Mouse (Mus musculus) kidney, postnatal 14 days (tissue): ENCODE results near the gene Ptpn23.
"Not testable (repeated sequence)": the region's sequence is repeated elsewhere in the genome, so short reads cannot be mapped to it uniquely, and the experiment has no call there.

Experiments
- DNase-seq: peaks from one replicate; pipeline ENCODE4 v3.0.0; 2022; ENCODE audit warnings: mixed read lengths

The Ptpn23 gene

DNA sequence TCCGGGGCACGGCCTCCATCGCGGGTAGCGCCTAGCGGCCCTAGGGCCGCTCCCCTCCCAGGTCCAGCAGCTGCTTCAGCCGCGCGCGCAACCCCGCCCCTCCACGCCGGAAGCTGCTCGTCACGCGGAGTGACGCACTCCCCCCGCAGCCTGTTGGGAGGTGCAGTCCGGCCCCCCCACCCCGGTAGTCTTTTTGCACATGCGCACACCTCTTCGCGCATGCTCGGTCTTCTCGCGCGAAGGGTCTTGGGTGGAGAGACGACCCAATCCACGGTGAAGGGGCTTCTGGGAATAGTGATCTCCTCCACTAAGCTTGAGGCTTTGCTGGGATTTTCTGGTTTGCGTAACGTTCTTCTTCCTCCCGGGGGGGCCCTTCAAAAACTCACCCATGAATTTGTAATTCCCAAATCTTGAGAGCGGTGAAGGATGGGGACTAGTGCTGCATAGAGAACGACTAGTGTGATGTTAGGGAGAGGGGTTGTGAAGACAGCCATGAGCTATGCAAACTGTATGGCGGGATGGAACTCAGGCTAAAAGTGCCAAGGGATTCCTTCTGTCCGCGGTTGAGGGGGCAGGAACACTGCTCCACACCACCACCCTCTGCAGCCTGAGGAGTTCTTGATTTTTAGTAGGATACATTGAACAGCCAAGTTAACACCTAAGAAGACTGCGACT, at the start of gene Ptpn23:
TSS of gene Ptpn23 (minus strand) at position 115 of the 675 bp plus-strand sequence.
- DNase-seq, result peak; percentile 97

DNA sequence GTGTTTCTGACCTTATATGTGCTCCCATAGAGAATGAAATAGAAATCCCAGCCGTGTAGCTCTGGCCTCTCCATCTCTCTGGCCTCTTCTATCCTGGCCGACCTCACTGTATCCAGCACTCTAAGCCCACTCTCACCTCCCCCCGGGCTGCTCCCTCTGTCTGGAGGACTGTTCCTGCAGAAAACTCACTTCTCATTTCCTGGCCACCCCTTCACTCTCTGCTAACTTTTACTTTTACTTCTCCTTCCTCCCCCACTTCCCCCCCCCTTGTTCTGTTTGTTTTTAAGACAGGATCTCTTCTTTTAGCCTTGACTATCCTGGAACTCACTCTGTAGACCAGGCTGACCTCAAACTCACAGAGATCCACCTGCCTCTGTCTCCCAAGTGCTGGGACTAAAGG, 44.5 kb upstream of the Ptpn23 start:
- no peak for DNase-seq

DNA sequence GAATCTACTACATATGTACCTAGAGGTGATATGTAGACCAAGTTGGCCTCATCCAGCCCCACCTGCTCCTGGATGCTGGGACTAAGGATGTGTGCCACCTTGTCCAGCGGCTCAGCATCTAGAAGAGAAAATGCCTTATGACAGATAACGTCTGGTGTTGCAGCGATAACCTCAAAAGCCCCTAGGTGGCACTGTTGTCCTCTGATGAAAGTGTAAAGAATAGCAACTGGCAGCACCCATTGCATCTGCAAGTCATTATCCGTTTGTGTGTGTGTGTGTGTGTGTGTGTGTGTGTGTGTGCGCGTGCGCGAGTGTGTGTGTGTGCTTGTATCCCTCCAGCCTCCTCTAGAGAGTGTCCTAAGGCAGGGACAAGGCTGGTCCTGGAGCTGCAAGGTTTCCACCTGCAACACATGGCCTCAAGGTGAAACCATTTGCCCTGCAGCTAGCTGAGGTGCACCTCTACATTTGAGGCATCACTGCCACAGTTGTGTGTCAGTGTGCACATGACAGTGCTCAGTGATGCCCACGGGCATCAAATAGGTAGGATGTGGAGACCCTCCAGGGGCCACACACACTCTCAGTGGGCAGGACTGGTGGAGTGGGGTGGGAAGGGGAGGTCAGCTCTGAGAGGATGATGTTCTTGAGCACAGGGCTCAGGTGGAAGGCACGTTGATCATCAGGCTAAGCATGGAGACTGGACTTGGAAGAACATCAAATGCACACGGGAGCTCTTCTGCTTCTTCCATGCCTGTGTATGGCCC, 41.0 kb upstream of the Ptpn23 start:
- peak; percentile 81 for DNase-seq

DNA sequence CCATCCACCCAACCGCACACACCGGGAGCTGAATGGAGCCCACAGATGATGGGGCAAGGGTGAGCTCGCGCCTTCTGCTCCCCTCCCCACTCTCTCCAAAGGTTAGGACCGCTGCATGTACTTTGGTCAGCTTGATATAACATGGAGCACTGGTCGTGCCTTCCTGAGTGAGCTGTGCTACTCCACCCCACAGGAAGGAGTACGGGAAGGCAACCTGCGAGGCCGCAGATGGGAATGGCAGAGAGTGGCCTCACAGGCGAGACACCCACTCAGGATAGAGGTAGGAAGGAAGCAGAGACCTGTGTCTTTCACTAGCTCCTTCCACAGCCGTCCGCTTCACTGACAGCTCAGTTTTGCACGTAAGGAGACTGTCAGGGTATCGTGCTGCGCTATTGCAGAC, 40.3 kb upstream of the Ptpn23 start:
- DNase-seq, result no peak

DNA sequence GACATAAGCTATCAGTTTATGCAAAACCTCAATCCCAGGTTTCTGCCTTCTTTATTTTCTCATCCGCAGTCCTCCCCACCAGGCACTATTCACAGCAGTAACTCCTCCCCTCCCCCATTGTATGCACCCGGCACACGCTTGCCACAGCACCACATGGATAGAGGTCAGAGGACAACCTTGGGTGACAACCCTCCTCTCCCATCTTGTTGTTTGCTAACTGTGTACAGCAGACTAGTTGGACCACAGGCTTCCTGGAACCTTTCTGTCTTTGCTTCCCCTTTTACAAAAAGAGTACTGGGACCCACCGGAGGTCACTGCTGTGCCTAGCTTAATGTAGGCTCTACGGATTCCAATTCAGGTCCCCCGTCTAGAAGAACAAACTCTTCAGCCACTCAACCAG, 32.5 kb upstream of the Ptpn23 start:
- DNase-seq, result no peak

DNA sequence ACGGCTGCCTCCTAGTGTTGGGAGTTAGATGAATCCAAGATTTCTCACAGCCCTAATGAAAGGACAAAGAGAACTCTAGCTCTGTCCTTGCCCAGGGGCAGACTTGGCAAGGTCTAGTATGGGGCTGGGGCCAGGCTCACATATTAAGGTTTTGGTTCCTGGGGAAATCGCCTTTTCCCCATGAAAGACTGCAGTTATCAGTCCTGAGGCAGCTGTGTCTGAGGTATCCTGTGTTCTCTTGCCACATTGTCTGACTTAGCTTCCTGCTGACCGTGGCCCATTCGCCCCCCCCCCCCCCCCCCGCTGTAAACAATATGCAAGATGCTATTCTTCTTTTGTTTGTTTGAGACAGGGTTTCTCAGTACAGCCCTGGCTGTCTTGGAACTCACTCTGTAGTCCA, 32.0 kb upstream of the Ptpn23 start:
- DNase-seq, result no peak

DNA sequence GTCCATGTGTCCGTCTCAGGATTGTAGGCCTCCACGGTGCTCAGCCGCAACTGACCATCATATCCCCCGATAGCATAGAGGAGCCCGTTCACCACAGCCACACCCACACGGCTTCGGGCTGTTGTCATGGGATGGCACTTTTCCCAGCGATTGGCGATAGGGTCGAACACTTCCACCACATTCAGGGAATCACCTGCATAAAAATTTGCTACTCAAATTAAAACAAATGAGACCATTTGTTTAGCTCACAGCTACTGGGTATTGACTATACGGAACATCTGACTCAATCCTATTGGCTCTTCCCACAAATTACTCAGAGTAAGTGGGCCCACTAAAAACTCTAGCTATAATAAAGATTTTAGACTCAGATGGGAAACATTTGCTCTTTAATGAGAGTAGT, 28.0 kb upstream of the Ptpn23 start:
- DNase-seq, result no peak

DNA sequence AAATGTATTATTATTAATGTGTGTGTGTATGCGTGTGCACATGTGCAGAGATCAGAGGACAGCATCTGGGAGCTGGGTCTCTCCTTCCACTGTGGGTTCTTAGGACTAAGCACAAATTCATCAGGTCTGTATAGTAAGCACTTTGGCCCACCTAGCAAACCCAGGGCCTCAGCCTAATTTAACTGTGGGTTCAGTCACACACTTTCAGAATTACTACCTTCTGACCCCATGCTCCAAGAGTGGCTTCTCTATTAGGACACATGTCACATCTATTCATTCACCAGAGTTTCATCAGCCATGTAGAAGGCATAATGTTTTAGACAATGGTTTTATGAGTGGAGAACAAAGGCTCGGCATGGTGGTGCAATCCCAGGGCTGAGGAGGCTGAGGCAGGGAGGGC, 25.0 kb upstream of the Ptpn23 start:
- DNase-seq, result no peak

DNA sequence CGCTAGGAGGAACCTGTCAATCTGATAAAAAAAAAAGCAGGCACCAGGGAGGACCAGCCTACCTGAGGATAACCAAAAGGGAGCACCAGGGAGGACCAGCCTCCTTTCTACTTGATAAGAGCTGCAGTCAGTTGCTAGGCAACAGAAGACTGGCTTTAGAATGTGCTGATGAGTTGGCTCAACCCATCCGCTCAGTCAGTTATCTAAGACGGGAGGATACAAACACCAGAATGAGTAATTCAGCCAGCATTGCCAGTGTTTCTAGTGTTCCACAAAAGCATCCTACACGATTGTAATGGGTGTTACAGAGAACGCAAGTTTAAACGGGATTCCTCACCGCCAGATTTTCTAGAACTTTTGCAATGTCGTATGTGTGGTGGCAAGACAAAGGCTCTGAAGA, 23.2 kb upstream of the Ptpn23 start:
- DNase-seq, result no peak

DNA sequence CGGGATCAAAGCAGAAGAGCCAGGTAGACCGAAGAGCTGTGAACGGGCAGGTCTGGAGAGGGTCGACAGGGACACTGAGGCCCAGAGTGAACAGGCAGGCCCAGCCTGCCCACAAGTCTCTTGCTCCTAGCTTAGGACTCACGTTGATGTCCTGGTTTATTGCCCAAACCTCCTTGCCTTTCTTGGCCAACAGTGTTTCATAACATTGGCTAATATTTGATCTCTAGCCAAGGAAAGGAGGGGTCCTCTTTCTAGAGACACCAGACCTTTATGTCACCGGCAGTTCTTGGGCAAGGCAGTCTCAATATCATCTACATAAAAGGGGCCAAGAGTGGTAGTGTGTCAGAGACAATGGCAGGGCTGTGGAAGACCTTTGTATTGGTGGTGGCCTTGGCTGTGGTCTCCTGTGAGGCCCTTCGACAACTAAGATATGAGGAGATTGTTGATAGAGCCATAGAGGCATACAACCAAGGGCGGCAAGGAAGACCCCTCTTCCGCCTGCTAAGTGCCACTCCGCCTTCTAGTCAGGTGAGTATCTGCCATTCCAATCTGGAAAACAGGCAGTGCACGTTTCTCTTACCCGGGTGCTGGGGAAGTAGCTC, 11.6 kb upstream of the Ptpn23 start, which contains the start of gene Ngp:
TSS of gene Ngp (plus strand) at position 237 of the 602 bp plus-strand sequence.
- no peak for DNase-seq

DNA sequence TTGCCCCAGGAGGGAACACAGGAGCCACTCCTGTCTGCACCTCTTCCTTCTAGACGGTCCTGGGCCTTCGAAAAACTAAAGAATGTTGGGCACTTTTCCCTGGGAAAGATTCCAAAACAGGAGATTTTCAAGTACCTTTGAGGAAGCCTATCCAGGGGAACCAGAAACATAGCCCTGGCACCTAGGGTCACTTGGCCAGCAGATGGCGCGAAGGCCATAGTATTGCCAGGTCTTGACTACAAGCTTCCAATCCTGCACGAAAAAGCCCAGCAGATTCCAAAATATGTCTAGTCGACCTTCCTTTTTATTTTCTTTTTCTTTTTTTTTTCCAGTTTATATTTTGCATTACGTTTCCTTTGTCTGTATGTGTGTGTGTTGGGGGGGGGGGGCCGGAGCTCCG, 5.8 kb upstream of the Ptpn23 start:
- peak; percentile 67 for DNase-seq

DNA sequence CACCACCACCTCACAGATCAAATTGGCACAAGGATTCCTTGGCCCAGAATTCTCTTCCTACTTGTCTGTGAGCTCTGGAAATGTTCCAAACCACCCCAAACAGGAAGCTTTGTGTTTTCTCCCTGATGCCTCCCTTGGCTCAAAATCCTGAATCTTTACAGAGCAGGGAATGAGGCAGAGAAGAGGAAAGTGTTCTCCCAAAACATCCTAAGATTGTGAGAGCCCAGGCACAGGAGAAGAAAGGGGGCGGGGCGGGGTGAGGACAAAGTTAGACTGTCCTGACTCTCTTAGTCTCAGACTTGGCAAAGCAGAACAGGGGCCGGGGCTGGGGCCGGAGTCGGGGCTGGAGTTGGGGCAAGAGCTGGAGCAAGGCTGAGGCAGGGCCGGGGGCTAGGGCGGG, 4.9 kb upstream of the Ptpn23 start:
- no peak for DNase-seq

DNA sequence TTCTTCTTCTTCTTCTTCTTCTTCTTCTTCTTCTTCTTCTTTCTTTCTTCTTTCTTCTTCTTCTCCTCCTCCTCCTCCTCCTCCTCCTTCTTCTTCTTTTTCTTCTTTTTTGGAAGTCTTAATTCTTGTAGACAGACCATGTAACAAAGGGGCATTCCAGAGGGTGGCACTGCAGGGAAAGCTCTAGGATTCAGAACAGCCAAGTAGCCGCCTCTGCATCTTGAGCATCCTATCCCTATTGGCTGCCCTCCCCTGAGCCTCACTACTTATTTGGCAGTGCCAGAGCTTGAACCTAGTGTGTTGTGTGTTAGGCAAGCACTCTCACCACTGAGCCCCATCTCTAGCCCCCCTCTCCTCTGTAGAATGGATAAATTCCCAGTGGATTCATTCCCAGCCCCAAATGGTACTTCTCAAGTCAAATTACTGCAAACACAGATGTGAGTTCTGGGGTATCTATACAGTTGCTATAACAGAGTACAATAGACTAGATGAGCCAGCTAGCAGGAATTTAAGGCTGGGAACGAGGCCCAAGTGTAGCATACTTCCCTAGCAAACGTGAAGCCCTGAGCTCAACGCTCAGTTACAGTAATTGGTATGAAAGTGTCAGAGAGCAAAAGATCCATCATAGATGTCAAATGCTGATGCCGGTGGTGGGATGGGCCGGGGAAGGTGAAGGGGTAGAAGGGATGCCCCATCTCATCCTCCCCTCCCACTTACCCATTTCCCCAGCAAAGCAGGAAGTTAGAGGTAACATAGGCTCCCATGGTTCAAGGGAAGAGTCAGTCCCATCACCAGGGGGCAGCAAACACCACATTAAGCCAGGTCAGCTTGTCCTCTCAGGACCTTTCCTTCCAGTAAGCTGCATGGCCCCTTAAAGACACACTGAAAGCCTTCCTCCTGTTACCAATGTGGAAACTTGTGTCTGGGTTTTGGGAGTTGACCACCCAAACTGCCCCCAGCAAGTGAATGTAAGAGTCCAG, 3.2 kb upstream of the Ptpn23 start:
- peak; percentile 86 for DNase-seq

DNA sequence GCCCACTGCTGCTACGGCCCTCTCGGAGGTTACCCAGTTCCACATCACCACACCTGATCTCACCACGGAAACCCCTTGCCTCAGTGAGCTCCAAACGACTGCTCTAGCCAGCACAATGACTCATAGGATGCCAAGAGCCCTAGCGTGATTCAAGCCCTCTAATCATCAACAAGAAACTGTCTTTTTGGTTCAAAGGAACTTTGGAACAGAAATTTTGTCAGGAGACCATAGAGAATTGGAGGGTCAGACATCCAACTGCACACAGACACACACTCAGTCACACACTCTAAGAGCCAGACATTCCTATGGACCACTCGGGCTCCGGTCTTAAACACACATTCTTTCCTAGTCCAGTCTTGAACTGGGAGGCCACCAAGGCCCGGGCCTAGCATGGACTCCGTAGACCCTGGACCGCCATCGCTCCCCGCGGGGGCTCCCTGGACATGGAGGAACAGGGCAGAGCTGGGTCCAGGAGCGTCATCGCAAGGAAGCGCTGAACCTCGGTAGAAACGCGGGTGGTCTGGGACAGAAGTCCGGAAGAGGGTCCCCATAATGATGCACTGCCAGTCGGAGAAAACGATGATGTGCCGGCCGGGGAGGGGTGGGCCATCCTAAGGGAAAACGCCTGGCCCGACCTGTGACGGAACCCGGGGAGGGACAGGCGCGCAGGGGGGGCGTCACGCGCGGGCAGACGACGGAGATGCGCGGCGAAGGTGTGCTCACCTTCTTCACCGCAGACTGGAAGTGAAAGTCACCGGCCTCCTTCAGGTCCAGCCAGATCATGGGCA, 508 bp downstream of the Ptpn23 start:
- no peak for DNase-seq

DNA sequence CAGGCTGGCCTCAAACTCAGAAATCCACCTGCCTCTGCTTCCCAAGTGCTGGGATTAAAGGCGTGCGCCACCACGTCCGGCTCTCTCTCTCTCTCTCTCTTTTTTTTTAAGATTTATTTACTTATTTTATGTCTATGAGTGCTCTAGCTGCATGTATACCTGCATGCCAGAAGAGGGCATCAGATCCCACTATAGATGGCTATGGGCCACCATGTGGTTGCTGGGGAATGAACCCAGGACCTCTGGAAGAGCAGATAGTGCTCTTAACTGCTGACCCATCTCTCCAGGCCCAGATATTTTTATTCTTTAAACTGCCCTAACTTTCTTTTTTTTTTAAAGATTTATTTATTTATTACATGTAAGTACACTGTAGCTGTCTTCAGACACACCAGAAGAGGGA, 4.8 kb downstream of the Ptpn23 start:
- not testable (repeated sequence) for DNase-seq

DNA sequence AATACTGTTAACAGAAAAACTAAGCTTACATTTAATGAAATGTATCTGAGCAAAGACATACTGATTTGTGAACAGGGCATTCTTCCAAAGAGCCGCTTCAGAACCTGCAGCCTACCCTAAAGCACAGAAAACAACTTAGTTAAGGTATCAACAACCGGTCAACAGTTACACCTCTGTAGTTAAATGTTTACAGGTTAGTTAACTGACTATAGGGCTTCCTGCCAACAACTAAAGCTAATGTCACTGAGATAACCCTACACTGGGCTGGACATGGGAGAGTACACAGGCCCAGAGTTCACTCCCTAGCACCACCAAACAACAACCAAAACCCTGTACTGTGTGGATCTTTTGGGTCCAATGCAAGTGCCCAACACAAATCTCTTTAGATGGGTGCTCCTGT, 5.3 kb downstream of the Ptpn23 start:
- no peak for DNase-seq

DNA sequence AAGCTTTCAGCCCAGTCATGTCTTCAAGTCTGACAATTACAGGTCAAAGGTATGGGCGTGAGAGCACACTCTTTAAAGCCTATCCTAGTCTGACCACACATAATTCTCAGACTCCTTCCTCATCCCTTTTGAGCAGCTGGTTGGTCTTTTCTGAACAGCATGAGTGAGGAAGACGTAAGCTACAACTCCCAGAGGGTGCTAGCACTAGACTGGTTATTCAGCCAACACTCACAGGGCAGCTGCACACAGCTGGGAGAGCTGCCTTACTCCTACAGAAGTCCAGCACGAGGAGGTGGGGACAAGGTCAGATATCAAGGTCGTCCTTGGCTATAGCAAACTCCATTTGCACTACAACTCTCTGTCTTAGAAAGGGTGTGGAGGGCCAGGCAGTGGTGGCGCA, 7.4 kb downstream of the Ptpn23 start:
- peak; percentile 36 for DNase-seq

DNA sequence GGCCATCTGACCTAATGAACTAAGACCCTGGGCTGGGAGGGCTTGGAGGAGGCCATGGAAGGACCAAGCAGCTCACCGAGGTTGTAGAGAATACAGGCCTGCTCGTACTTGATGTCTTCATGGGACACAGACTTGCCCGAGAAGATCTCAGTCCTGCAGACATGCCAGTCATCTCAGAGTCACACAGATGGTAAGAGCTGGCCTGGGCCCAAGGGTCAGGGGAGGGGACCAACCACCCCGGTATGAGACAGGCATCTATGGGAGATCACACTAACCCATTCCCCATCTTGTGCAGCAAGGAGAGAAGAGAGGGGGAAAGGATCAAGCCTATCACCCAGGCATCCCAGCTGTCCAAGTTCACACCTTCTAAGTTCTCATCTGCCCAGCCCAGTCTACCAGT, 14.7 kb downstream of the Ptpn23 start:
- no peak for DNase-seq

DNA sequence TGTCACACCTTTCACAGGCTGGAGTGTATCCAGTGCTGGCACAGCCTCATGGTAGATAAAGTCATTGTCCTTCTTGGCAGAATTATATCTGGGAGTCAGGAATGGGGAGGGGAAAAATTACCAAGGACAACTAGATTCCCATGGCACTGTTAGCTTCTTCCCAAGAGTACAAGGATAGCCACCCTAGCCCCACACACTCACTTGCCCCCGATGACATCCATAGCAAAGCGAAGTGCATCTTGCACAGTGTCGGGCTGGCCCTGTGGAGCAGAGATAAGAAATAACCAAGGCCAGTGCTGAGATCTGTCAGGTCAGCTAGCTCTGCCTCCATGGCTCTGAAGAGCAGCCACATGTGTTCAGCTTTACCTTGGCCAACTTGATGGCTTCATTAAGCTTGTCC, 17.2 kb downstream of the Ptpn23 start:
- DNase-seq, result no peak

DNA sequence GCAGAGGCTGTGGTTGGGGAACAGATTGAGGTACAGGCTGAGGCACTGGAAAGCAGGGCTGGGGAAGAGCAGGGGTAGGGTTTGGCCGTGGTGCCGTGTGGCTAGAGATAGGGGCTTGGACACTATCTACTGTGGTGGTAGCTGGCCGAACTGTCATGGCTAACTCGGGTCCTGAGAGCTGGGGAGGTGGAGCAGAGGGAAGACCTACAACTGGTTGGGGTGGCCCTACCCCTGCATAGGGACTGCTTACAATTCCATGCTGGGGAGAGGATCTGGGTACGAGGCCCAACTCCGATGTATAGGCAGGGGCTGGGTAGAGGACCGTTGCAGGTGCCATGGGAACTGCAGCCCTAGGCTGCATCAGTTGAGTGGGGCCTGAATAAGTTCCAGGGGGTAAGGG, 20.0 kb downstream of the Ptpn23 start:
- DNase-seq, result no peak

DNA sequence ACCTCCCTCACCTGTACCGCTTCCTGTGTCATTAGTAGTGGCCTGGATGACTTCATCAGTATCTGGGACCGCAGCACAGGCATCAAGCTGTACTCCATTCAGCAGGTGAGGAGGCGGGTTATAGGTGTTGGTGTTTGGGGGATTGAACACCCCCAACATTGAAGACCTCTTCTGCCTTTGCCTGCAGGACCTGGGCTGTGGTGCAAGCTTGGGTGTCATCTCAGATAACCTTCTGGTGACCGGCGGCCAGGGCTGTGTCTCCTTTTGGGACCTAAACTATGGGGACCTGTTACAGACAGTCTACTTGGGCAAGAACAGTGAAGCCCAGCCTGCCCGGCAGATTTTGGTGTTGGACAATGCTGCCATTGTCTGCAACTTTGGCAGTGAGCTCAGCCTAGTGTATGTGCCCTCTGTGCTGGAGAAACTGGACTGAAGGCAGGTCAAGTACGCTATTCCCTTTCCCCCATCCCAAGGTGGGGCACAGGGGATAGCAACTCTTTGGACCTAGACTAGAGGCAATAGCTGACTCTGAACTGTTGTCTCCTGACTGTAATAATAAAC, 23.6 kb downstream of the Ptpn23 start:
- no peak for DNase-seq

DNA sequence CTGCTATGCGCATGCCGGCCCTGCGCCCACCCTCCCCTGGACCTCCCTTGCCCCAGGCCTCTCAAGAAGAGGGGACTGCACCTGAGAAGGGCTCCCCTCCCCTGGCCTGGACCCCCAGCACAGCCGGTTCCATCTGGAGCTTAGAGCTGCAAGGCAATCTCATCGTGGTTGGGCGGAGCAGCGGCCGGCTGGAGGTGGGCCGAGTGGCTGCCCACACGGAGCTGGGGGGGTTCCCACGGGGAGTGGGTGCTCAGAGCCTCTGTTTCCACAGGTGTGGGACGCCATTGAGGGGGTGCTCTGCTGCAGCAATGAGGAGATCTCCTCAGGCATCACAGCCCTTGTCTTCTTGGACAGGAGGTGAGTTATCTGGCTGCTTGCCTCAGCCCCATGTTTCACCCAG, 26.7 kb downstream of the Ptpn23 start:
- no peak for DNase-seq
